Mouse (Mus musculus): Measurements from ENCODE around the gene Ndrg3. TPM values are rescaled to one million over a fixed set of nuclear protein-coding genes. Genes with fewer than 3 reads are reported as not detected.
"Not testable (repeated sequence)": the region's sequence is repeated elsewhere in the genome, so short reads cannot be mapped to it uniquely, and the experiment has no call there.

Gene Ndrg3
- total and polyA plus RNA-seq, 3 experiments: 19.8 to 23.6 (median 21.5) TPM

DNA sequence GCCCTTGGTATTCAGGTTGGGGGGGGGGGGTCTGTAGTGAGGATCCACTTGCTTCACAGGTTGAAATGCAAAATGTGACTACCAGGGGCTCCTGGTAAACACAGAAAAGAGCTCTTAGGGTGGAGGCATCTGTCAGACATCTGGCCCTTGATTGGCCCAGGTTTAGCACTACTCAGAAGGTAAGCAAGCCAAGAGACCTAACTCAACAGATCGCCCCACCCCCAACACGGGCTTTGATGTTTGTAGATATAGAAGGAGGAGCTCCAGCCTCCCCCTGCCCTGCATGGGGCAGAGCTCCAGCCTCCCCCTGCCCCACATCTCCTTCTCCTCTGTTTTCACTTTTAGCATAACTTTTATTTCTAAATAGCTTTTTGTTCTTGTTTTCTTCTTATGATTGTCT, 72.1 kb downstream of the Ndrg3 start:
- H3K27me3 ChIP-seq (ENCODE audit: control insufficient read depth, insufficient read depth, low read length): no peaks in the 10 kb centered on the region
- intact Hi-C loops (cut with DNase I): no loop called here
- H3K79me2 ChIP-seq (replicated peaks; ENCODE audit: control insufficient read depth, insufficient read depth, low read length): no peaks in the 10 kb centered on the region
- H3K27ac ChIP-seq: no peak overlapping the region
- H3K4me3 ChIP-seq: no peak overlapping the region
- no peak for TF ChIP-seq CTCF (IDR thresholded peaks at IDR 0.05)
- TF ChIP-seq EP300 (IDR thresholded peaks at IDR 0.05; ENCODE audit: insufficient read depth, low read depth, low read length): no peak
- TF ChIP-seq POLR2A (IDR thresholded peaks at IDR 0.05; ENCODE audit: insufficient read depth, low read depth, low read length): no peak
- H3K9ac ChIP-seq (ENCODE audit: low read depth, low read length): no peak overlapping the region
- H3K36me3 ChIP-seq (ENCODE audit: control insufficient read depth, insufficient read depth, low read length): no peaks in the 10 kb centered on the region
- H3K4me1 ChIP-seq (ENCODE audit: control insufficient read depth, insufficient read depth, low read length): no peaks in the 10 kb centered on the region; the same call in 1 of the 2 replicates
- 57% methylated on average over 2 of the region's 2 CpGs for WGBS
- no peak for DNase-seq

DNA sequence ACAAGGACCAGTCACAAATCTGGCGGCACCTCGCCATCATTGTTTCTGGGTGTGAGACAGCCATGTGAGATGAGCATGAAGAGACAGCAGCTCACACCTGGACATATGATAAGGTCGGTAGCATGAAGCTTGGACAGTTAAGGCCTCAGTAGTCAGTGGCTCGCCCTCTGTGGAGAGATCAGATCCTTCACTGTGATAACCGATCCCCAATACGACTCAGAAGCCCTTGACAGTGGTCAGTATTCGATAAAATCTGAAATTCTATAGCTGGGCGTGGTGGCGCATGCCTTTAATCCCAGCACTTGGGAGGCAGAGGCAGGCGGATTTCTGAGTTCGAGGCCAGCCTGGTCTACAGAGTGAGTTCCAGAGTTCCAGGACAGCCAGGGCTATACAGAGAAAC, 72.7 kb downstream of the Ndrg3 start:
- WGBS: 86% methylated on average over 11 of the region's 11 CpGs
- H3K79me2 ChIP-seq (replicated peaks; ENCODE audit: control insufficient read depth, insufficient read depth, low read length); H3K27ac ChIP-seq; H3K9ac ChIP-seq (ENCODE audit: low read depth, low read length); H3K36me3 ChIP-seq (ENCODE audit: control insufficient read depth, insufficient read depth, low read length); H3K4me3 ChIP-seq; H3K4me1 ChIP-seq (ENCODE audit: control insufficient read depth, insufficient read depth, low read length); DNase-seq; H3K27me3 ChIP-seq (ENCODE audit: control insufficient read depth, insufficient read depth, low read length); intact Hi-C loops (cut with DNase I): not testable (repeated sequence)

DNA sequence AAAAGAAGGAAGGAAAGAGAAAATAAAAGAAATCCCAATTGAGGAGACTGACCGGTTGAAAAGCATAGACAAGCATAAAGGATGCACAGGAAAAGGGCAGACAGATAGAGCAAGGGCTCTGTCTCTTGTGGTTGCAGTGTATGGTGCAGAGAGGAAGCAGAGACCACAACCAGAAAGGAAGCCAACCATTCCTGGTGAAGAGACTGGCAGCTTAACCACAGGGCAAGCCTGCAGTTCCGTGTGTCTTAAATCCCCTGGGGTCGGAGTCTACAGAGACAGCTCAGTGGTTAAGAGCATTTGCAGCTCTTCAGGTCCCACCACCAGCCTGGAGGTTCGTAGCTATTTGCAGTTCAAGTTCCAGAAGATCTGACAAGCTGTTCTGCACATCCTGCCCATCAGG, 73.3 kb downstream of the Ndrg3 start:
- WGBS: 45% methylated on average over 4 of the region's 4 CpGs
- H3K4me1 ChIP-seq (ENCODE audit: control insufficient read depth, insufficient read depth, low read length): no peaks in the 10 kb centered on the region
- TF ChIP-seq EP300 (IDR thresholded peaks at IDR 0.05; ENCODE audit: insufficient read depth, low read depth, low read length): no peak
- no peak for TF ChIP-seq POLR2A (IDR thresholded peaks at IDR 0.05; ENCODE audit: insufficient read depth, low read depth, low read length)
- no peak for TF ChIP-seq CTCF (IDR thresholded peaks at IDR 0.05)
- no peak for DNase-seq
- H3K27ac ChIP-seq: no peak overlapping the region
- no peaks in the 10 kb centered on the region for H3K36me3 ChIP-seq (ENCODE audit: control insufficient read depth, insufficient read depth, low read length)
- H3K27me3 ChIP-seq (ENCODE audit: control insufficient read depth, insufficient read depth, low read length): no peaks in the 10 kb centered on the region
- no peaks in the 10 kb centered on the region for H3K79me2 ChIP-seq (replicated peaks; ENCODE audit: control insufficient read depth, insufficient read depth, low read length)
- intact Hi-C loops (cut with DNase I): no loop called here
- no peak overlapping the region for H3K9ac ChIP-seq (ENCODE audit: low read depth, low read length)
- H3K4me3 ChIP-seq: no peak overlapping the region

DNA sequence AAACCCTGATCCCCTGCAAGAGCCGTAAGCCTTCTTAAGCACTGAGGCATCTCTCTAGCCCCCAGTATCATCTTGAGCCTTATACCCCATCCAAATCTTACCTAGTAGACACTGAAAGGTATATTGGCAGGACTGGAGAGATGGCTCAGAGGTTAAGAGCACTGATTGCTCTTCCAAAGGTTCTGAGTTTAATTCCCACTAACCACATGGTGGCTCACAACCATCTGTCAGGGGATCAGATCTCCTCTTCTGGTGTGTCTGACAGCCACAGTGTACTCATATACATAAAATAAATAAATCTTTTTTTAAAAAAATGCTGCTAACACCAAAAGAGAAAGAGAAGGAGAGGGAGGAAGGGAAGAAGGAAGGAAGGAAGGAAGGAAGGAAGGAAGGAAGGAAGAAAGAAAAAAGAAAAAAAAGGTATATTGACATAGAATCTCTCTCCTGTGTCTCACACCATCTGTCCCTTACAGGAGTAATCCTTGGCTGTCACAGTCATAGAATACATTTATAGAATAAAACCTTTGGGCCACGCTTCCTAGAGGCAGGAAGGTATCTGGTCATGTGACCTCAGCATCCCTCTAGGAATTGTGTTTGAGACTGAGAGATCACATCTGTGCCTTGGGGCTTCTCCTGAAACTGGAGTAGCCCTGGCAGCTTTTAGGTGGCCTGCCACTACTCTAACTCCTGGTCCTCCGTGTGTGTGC, 75.3 kb downstream of the Ndrg3 start:
- Histone ChIP-seq H3K4me1 (ENCODE audit: control insufficient read depth, insufficient read depth, low read length) (no peaks in the 10 kb centered on the region), H3K79me2 (replicated peaks; ENCODE audit: control insufficient read depth, insufficient read depth, low read length) (no peaks in the 10 kb centered on the region), H3K4me3 (no peak overlapping the region), H3K36me3 (ENCODE audit: control insufficient read depth, insufficient read depth, low read length) (no peaks in the 10 kb centered on the region), H3K9ac (ENCODE audit: low read depth, low read length) (no peak overlapping the region), H3K27ac (no peak overlapping the region), H3K27me3 (ENCODE audit: control insufficient read depth, insufficient read depth, low read length) (no peaks in the 10 kb centered on the region)
- no peak for DNase-seq
- intact Hi-C loops (cut with DNase I): no loop called here
- TF ChIP-seq EP300 (IDR thresholded peaks at IDR 0.05; ENCODE audit: insufficient read depth, low read depth, low read length) (no peak), POLR2A (IDR thresholded peaks at IDR 0.05; ENCODE audit: insufficient read depth, low read depth, low read length) (no peak), CTCF (IDR thresholded peaks at IDR 0.05) (no peak)
- 81% methylated on average over 3 of the region's 3 CpGs for WGBS

DNA sequence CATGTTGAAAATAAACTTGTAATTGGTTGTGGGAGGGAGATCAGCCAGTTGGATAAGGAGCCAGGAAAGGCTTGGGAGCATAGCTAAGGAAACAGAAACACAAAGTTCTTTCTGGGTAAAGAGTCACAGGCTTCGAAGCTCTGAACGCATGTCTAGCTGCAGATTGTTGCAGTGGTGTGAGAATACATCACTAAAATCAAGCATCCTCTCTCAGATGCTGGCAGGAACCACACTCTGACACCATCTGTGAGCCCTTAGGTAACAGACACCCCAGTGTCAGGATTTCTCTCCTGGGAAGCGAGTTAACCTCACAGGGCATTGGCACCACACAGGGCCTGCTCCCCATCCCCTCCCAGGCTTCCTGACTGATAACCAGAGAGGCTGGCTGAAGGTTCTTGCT, 76.3 kb downstream of the Ndrg3 start:
- WGBS: 47% methylated on average over 3 of the region's 3 CpGs

DNA sequence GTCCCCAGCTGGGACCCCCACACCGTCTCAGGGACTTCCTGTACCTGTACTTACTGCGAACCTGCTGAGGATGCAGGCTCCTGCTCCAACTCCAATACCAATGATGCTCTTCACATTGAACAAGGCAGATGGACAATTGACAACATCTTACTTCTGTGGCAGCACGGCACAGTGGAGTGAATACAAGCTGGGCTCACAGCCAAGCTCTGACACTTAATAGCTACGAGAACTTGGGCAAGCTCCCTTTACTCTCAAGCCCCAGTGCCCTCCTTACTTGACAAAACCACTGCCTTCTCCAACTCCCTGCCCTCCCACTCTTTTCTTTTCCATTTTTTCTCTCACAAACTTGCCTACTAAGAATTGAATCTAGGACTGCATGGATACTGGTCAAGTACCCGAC, 78.7 kb downstream of the Ndrg3 start:
- no peaks in the 10 kb centered on the region for H3K27me3 ChIP-seq (ENCODE audit: control insufficient read depth, insufficient read depth, low read length)
- no peaks in the 10 kb centered on the region for H3K4me1 ChIP-seq (ENCODE audit: control insufficient read depth, insufficient read depth, low read length)
- no peaks in the 10 kb centered on the region for H3K36me3 ChIP-seq (ENCODE audit: control insufficient read depth, insufficient read depth, low read length)
- H3K9ac ChIP-seq (ENCODE audit: low read depth, low read length): no peak overlapping the region
- 44% methylated on average over 5 of the region's 5 CpGs for WGBS
- no peak overlapping the region for H3K27ac ChIP-seq
- H3K4me3 ChIP-seq: no peak overlapping the region
- DNase-seq: no peak
- TF ChIP-seq CTCF (IDR thresholded peaks at IDR 0.05): no peak
- TF ChIP-seq EP300 (IDR thresholded peaks at IDR 0.05; ENCODE audit: insufficient read depth, low read depth, low read length): no peak
- TF ChIP-seq POLR2A (IDR thresholded peaks at IDR 0.05; ENCODE audit: insufficient read depth, low read depth, low read length): no peak
- no peaks in the 10 kb centered on the region for H3K79me2 ChIP-seq (replicated peaks; ENCODE audit: control insufficient read depth, insufficient read depth, low read length)
- intact Hi-C loops (cut with DNase I): no loop called here

More for the DNA sequence above, 76.3 kb downstream of the Ndrg3 start:
- Histone ChIP-seq H3K9ac (ENCODE audit: low read depth, low read length) (no peak overlapping the region), H3K4me3 (no peak overlapping the region), H3K27me3 (ENCODE audit: control insufficient read depth, insufficient read depth, low read length) (no peaks in the 10 kb centered on the region), H3K27ac (no peak overlapping the region), H3K4me1 (ENCODE audit: control insufficient read depth, insufficient read depth, low read length) (no peaks in the 10 kb centered on the region), H3K79me2 (replicated peaks; ENCODE audit: control insufficient read depth, insufficient read depth, low read length) (no peaks in the 10 kb centered on the region), H3K36me3 (ENCODE audit: control insufficient read depth, insufficient read depth, low read length) (no peaks in the 10 kb centered on the region)
- TF ChIP-seq CTCF (IDR thresholded peaks at IDR 0.05) (no peak), EP300 (IDR thresholded peaks at IDR 0.05; ENCODE audit: insufficient read depth, low read depth, low read length) (no peak), POLR2A (IDR thresholded peaks at IDR 0.05; ENCODE audit: insufficient read depth, low read depth, low read length) (no peak)
- no peak for DNase-seq
- intact Hi-C loops (cut with DNase I): loop anchor here (1.0 kb wide), 1 partner anchor 33 kb away; no protein-coding TSS in a partner anchor

DNA sequence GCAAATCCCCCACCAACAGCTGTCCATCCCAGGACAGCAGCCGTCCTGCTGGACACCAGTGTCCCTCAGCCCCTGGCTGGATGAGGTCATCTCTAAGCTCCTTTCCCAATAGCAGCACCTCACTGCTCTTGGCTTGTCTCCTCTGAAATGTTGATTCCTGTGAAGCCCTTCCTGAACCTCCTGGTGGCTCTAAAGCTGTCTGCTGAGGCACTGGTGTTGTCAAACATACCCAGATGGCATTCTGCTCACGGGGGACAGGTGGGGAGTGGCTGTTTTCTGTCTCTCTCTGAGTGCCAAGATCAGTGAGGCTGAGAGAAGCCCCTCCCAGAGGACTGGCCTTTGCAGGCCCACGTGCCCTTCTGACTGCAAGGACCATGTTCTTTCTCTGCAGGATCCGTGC, 85.9 kb downstream of the Ndrg3 start:
- 43% methylated on average over 4 of the region's 4 CpGs for WGBS
- intact Hi-C loops (cut with DNase I): loop anchor here (1.0 to 5.0 kb wide), 3 partner anchors 91 to 189 kb away; no protein-coding TSS in a partner anchor
- DNase-seq; H3K27me3 ChIP-seq (ENCODE audit: control insufficient read depth, insufficient read depth, low read length); H3K4me1 ChIP-seq (ENCODE audit: control insufficient read depth, insufficient read depth, low read length); H3K36me3 ChIP-seq (ENCODE audit: control insufficient read depth, insufficient read depth, low read length); H3K4me3 ChIP-seq; H3K9ac ChIP-seq (ENCODE audit: low read depth, low read length); H3K27ac ChIP-seq; H3K79me2 ChIP-seq (replicated peaks; ENCODE audit: control insufficient read depth, insufficient read depth, low read length): not testable (repeated sequence)
